Mouse (Mus musculus) midbrain, embryonic 13.5 days (tissue): ENCODE measurements around the gene Avpr1a. TPM values are rescaled to one million over a fixed set of nuclear protein-coding genes. Genes with fewer than 3 reads are reported as not detected.

Source experiments
- ATAC-seq: fragments of 200-750 bp; cut with Nextera tagmentation; 2 replicates; pipeline ENCODE4 v1.8.0; 2017; ENCODE audit warnings: mild to moderate bottlenecking, moderate TSS enrichment, moderate library complexity
- H3K27ac ChIP-seq: fragments of 300-500 bp; sonication (generic); 2 replicates; pipeline ENCODE4 v1.5.1; 2015; ENCODE audit warnings: inconsistent platforms, mild to moderate bottlenecking, moderate library complexity
- H3K27me3 ChIP-seq: fragments of 300-500 bp; sonication (generic); 2 replicates; pipeline ENCODE4 v1.6.1; 2015; ENCODE audit warnings: mild to moderate bottlenecking, inconsistent platforms
- H3K36me3 ChIP-seq: fragments of 300-500 bp; sonication (generic); 2 replicates; pipeline ENCODE4 v1.6.1; 2015; ENCODE audit warnings: mild to moderate bottlenecking, inconsistent platforms
- H3K4me1 ChIP-seq: fragments of 300-500 bp; sonication (generic); replicated peaks from 2 replicates; pipeline ENCODE4 v1.6.1; 2015; ENCODE audit warnings: inconsistent platforms
- H3K4me2 ChIP-seq: fragments of 300-500 bp; sonication (generic); replicated peaks from 2 replicates; pipeline ENCODE4 v1.6.1; 2015; ENCODE audit warnings: moderate library complexity, mild to moderate bottlenecking, inconsistent platforms
- H3K4me3 ChIP-seq: fragments of 300-500 bp; sonication (generic); replicated peaks from 2 replicates; pipeline ENCODE4 v1.5.1; 2015; ENCODE audit warnings: mild to moderate bottlenecking, inconsistent platforms
- H3K9ac ChIP-seq: fragments of 300-500 bp; sonication (generic); replicated peaks from 2 replicates; pipeline ENCODE4 v1.6.1; 2015; ENCODE audit warnings: mild to moderate bottlenecking, inconsistent platforms
- H3K9me3 ChIP-seq: fragments of 300-500 bp; sonication (generic); 2 replicates; pipeline ENCODE4 v1.6.1; 2016; ENCODE audit warnings: mild to moderate bottlenecking, inconsistent platforms
- WGBS: fragments of 180-500 bp; shearing (Covaris S2); methylation state at CpG from one replicate; pipeline ENCODE4 v1.1.7; 2015; 5-methylcytosine and 5-hydroxymethylcytosine counted together
- polyA plus RNA-seq: library from polyadenylated mRNA; unstranded; fragments of >200 nt; fragmentation: Nextera tagmentation; extraction: Ambion mirVana; gene quantifications from 2 replicates; pipeline ENCODE4 v1.2.1, GENCODE M21; 2015

The Avpr1a gene
- polyA plus RNA-seq: 1.2 and 1.9 TPM in 2 replicates

GRCm38 (mm10) chr10:122447861-122448716 lies at the start of gene Avpr1a:
TSS of gene Avpr1a (plus strand) at chr10:122448499.
- Histone ChIP-seq H3K4me1 (peaks cover 16% of the 10 kb centered on the region), H3K27me3 (peaks cover 44% of the 10 kb centered on the region), H3K36me3 (no peaks in the 10 kb centered on the region), H3K9me3 (no peaks in the 10 kb centered on the region), H3K4me3 (peak within 1 kb of the TSS; percentile 51), H3K4me2 (peak within 1 kb of the TSS; percentile 92), H3K9ac (peak within 1 kb of the TSS; percentile 62), H3K27ac (no peak within 1 kb of the TSS)
- 4% methylated on average over 34 of the region's 34 CpGs for WGBS
- ATAC-seq: peak; percentile 48

- Histone ChIP-seq H3K4me2 (no peak overlapping the region), H3K9ac (no peak overlapping the region), H3K36me3 (no peaks in the 10 kb centered on the region), H3K4me1 (no peaks in the 10 kb centered on the region), H3K9me3 (no peaks in the 10 kb centered on the region), H3K27me3 (no peaks in the 10 kb centered on the region), H3K4me3 (no peak overlapping the region), H3K27ac (no peak overlapping the region)
- ATAC-seq: no peak
- WGBS: 66% methylated on average over 1 of the region's 1 CpGs
These were observed 46.0 kb upstream of the Avpr1a start for GRCm38 (mm10) chr10:122402270-122402669.

GRCm38 (mm10) chr10:122406333-122406732 lies 42.0 kb upstream of the Avpr1a start:
- Histone ChIP-seq H3K4me1 (no peaks in the 10 kb centered on the region), H3K27me3 (no peaks in the 10 kb centered on the region), H3K9ac (no peak overlapping the region), H3K36me3 (no peaks in the 10 kb centered on the region), H3K4me3 (no peak overlapping the region), H3K4me2 (no peak overlapping the region), H3K27ac (no peak overlapping the region), H3K9me3 (no peaks in the 10 kb centered on the region)
- no peak for ATAC-seq
- WGBS: 87% methylated on average over 6 of the region's 6 CpGs

GRCm38 (mm10) chr10:122408697-122409409 lies 39.4 kb upstream of the Avpr1a start:
- ATAC-seq: no peak

GRCm38 (mm10) chr10:122410791-122411190 lies 37.5 kb upstream of the Avpr1a start:
- no peaks in the 10 kb centered on the region for H3K9me3 ChIP-seq
- no peak overlapping the region for H3K4me2 ChIP-seq
- ATAC-seq: no peak
- H3K9ac ChIP-seq: no peak overlapping the region
- H3K36me3 ChIP-seq: no peaks in the 10 kb centered on the region
- no peak overlapping the region for H3K4me3 ChIP-seq
- H3K27ac ChIP-seq: no peak overlapping the region
- 71% methylated on average over 2 of the region's 2 CpGs for WGBS
- H3K4me1 ChIP-seq: no peaks in the 10 kb centered on the region
- H3K27me3 ChIP-seq: no peaks in the 10 kb centered on the region

More at GRCm38 (mm10) chr10:122408697-122409409, 39.4 kb upstream of the Avpr1a start:
- Histone ChIP-seq H3K36me3 (no peaks in the 10 kb centered on the region), H3K9ac (no peak overlapping the region), H3K4me2 (no peak overlapping the region), H3K27ac (no peak overlapping the region), H3K4me1 (no peaks in the 10 kb centered on the region), H3K4me3 (no peak overlapping the region), H3K27me3 (no peaks in the 10 kb centered on the region), H3K9me3 (no peaks in the 10 kb centered on the region)
- 86% methylated on average over 7 of the region's 7 CpGs for WGBS

GRCm38 (mm10) chr10:122432690-122433089 lies 15.6 kb upstream of the Avpr1a start:
- WGBS: 83% methylated on average over 4 of the region's 4 CpGs
- Histone ChIP-seq H3K4me3 (no peak overlapping the region), H3K36me3 (no peaks in the 10 kb centered on the region), H3K27ac (no peak overlapping the region), H3K27me3 (no peaks in the 10 kb centered on the region), H3K4me2 (no peak overlapping the region), H3K9ac (no peak overlapping the region), H3K9me3 (no peaks in the 10 kb centered on the region), H3K4me1 (no peaks in the 10 kb centered on the region)
- no peak for ATAC-seq

- Histone ChIP-seq H3K27ac (no peak overlapping the region), H3K27me3 (peaks cover 44% of the 10 kb centered on the region), H3K4me2 (no peak overlapping the region), H3K4me1 (peaks cover 16% of the 10 kb centered on the region), H3K4me3 (no peak overlapping the region), H3K9ac (no peak overlapping the region), H3K9me3 (no peaks in the 10 kb centered on the region), H3K36me3 (no peaks in the 10 kb centered on the region)
- 24% methylated on average over 9 of the region's 10 CpGs for WGBS
- peak; percentile 48; the same call in 1 of the 2 replicates for ATAC-seq
These were observed 1.0 kb upstream of the Avpr1a start for GRCm38 (mm10) chr10:122447275-122447674.

- Histone ChIP-seq H3K4me1 (peaks cover 16% of the 10 kb centered on the region), H3K9me3 (no peaks in the 10 kb centered on the region), H3K27me3 (peaks cover 44% of the 10 kb centered on the region), H3K4me2 (peak overlapping the region; percentile 92), H3K9ac (peak overlapping the region; percentile 62), H3K4me3 (peak overlapping the region; percentile 51), H3K27ac (no peak overlapping the region), H3K36me3 (no peaks in the 10 kb centered on the region)
- peak; percentile 82 for ATAC-seq
- WGBS: under 1% methylated on average over 70 of the region's 70 CpGs
These were observed 665 bp downstream of the Avpr1a start for GRCm38 (mm10) chr10:122448717-122449611.

- H3K4me2 ChIP-seq: peak overlapping the region; percentile 92
- no peak overlapping the region; the same call in 1 of the 2 replicates for H3K9ac ChIP-seq
- H3K4me3 ChIP-seq: peak overlapping the region; percentile 51
- H3K27me3 ChIP-seq: peaks cover 44% of the 10 kb centered on the region
- no peaks in the 10 kb centered on the region for H3K9me3 ChIP-seq
- no peaks in the 10 kb centered on the region for H3K36me3 ChIP-seq
- peaks cover 16% of the 10 kb centered on the region for H3K4me1 ChIP-seq
- no peak for ATAC-seq
- no peak overlapping the region for H3K27ac ChIP-seq
These were observed 1.6 kb downstream of the Avpr1a start for GRCm38 (mm10) chr10:122449856-122450255.

GRCm38 (mm10) chr10:122453466-122453865 lies 5.2 kb downstream of the Avpr1a start:
- ATAC-seq: no peak
- no peak overlapping the region for H3K27ac ChIP-seq
- WGBS: 80% methylated on average over 3 of the region's 3 CpGs
- no peak overlapping the region for H3K4me2 ChIP-seq
- no peak overlapping the region for H3K9ac ChIP-seq
- H3K4me3 ChIP-seq: no peak overlapping the region
- H3K4me1 ChIP-seq: peaks cover 9% of the 10 kb centered on the region
- no peaks in the 10 kb centered on the region for H3K9me3 ChIP-seq
- H3K36me3 ChIP-seq: no peaks in the 10 kb centered on the region
- peaks cover 28% of the 10 kb centered on the region for H3K27me3 ChIP-seq

- 89% methylated on average over 11 of the region's 11 CpGs for WGBS
- no peaks in the 10 kb centered on the region for H3K9me3 ChIP-seq
- H3K4me2 ChIP-seq: no peak overlapping the region
- no peak overlapping the region for H3K27ac ChIP-seq
- no peak overlapping the region for H3K4me3 ChIP-seq
- H3K27me3 ChIP-seq: peaks cover 8% of the 10 kb centered on the region; the same call in 1 of the 2 replicates
- no peak for ATAC-seq
- H3K9ac ChIP-seq: no peak overlapping the region
- H3K36me3 ChIP-seq: no peaks in the 10 kb centered on the region
- H3K4me1 ChIP-seq: no peaks in the 10 kb centered on the region
These were observed 7.5 kb downstream of the Avpr1a start for GRCm38 (mm10) chr10:122455793-122456192.
